Mouse (Mus musculus) G1E (cell line): ENCODE measurements around the gene Gns. TPM values are rescaled to one million over a fixed set of nuclear protein-coding genes. Genes with fewer than 3 reads are reported as not detected.

ENCODE experiments used
- ATAC-seq: 2 replicates; pipeline ENCODE4 v1.8.0; 2016; ENCODE audit warnings: mild to moderate bottlenecking; ENCODE audit not compliant: insufficient number of reproducible peaks, poor library complexity, low FRiP score, severe bottlenecking; ENCODE audit errors: extremely low read depth
- DNase-seq: peaks from one replicate; pipeline ENCODE4 v3.0.0; 2012; ENCODE audit warnings: low spot score
- H3K27me3 ChIP-seq: 2 replicates; pipeline ENCODE4 v1.6.1; 2012; ENCODE audit warnings: mild to moderate bottlenecking, low read length, inconsistent platforms; ENCODE audit not compliant: insufficient read depth
- H3K36me3 ChIP-seq: replicated peaks from 2 replicates; pipeline ENCODE3; 2012; ENCODE audit warnings: mild to moderate bottlenecking, inconsistent platforms
- H3K4me1 ChIP-seq: 2 replicates; pipeline ENCODE4 v1.6.1; 2012; ENCODE audit warnings: low read depth, low read length, inconsistent platforms, mixed read lengths; ENCODE audit not compliant: insufficient read depth
- H3K4me3 ChIP-seq: 2 replicates; pipeline ENCODE4 v1.5.1; 2012; ENCODE audit warnings: low read depth, mild to moderate bottlenecking, inconsistent platforms, low read length, moderate library complexity, mixed read lengths
- H3K9me3 ChIP-seq: replicated peaks from 2 replicates; pipeline ENCODE4 v1.6.1; 2012; ENCODE audit warnings: inconsistent platforms
- CTCF ChIP-seq: IDR thresholded peaks from 2 replicates; pipeline ENCODE4 v1.5.1; 2012; ENCODE audit warnings: low read depth, low read length, inconsistent platforms, mixed read lengths
- GATA1 ChIP-seq: IDR thresholded peaks from 2 replicates; pipeline ENCODE4 v1.6.1; 2012; ENCODE audit warnings: borderline replicate concordance, low read length, inconsistent platforms, mixed read lengths
- GATA2 ChIP-seq: IDR thresholded peaks from 2 replicates; pipeline ENCODE4 v1.6.1; 2012; ENCODE audit warnings: low read depth, low read length, inconsistent platforms, borderline replicate concordance
- POLR2AphosphoS5 ChIP-seq: IDR thresholded peaks from 2 replicates; pipeline ENCODE4 v1.6.1; 2012; ENCODE audit warnings: low read depth, low read length, inconsistent platforms; ENCODE audit not compliant: insufficient replicate concordance
- TAL1 ChIP-seq: conservative IDR thresholded peaks from 2 replicates; pipeline ENCODE4 v1.6.1; 2012; ENCODE audit warnings: low read depth, low read length, inconsistent platforms, mixed read lengths
- polyA plus RNA-seq: library from polyadenylated mRNA; stranded (reverse); fragments of >175 nt; gene quantifications from 2 replicates; pipeline ENCODE4 v1.2.3, GENCODE M21; 2012
- total RNA-seq, 2 experiments: library from RNA; stranded (forward) in 1 of 2; stranded (reverse) in 1 of 2; fragments of 200-1000 nt in 1 of 2; fragments of >200 nt in 1 of 2; fragmentation: Nextera tagmentation in 1 of 2; gene quantifications; 2 replicates each; pipeline ENCODE4 v1.2.3; 2014 to 2017

Gene Gns
- total and polyA plus RNA-seq, 3 experiments = 33.4 to 138 (median 134) TPM

- Histone ChIP-seq H3K36me3 (no peaks in the 10 kb centered on the region), H3K9me3 (no peaks in the 10 kb centered on the region), H3K27me3 (no peaks in the 10 kb centered on the region), H3K4me3 (no peak overlapping the region), H3K4me1 (no peaks in the 10 kb centered on the region)
- ATAC-seq (no peak), DNase-seq (no peak)
- TF ChIP-seq TAL1 (no peak), CTCF (no peak), GATA2 (no peak), GATA1 (no peak)
Observed at GRCm38 (mm10) chr10:121425506-121426025, 60.7 kb downstream of the Gns start.

- H3K4me3 ChIP-seq = no peak overlapping the region
- H3K4me1 ChIP-seq = no peaks in the 10 kb centered on the region
Observed at GRCm38 (mm10) chr10:121426458-121427070, 61.7 kb downstream of the Gns start.

GRCm38 (mm10) chr10:121427136-121427535, 62.2 kb downstream of the Gns start:
- no peak for ATAC-seq

More at GRCm38 (mm10) chr10:121426458-121427070, 61.7 kb downstream of the Gns start:
- no peak for TF ChIP-seq GATA2
- TF ChIP-seq CTCF = no peak
- TF ChIP-seq GATA1 = no peak
- TF ChIP-seq POLR2AphosphoS5 = no peak
- TF ChIP-seq TAL1 = no peak
- peaks cover 4% of the 10 kb centered on the region; the same call in 1 of the 2 replicates for H3K27me3 ChIP-seq
- H3K36me3 ChIP-seq = no peaks in the 10 kb centered on the region
- no peaks in the 10 kb centered on the region for H3K9me3 ChIP-seq
- DNase-seq = no peak
- ATAC-seq = no peak

GRCm38 (mm10) chr10:121428011-121428711, 63.3 kb downstream of the Gns start:
- Histone ChIP-seq H3K9me3 (no peaks in the 10 kb centered on the region), H3K27me3 (peaks cover 11% of the 10 kb centered on the region; the same call in 1 of the 2 replicates), H3K4me1 (peaks cover 2% of the 10 kb centered on the region), H3K36me3 (no peaks in the 10 kb centered on the region), H3K4me3 (no peak overlapping the region)
- DNase-seq = no peak
- TF ChIP-seq POLR2AphosphoS5 (no peak), CTCF (no peak)
- ATAC-seq = no peak

More at GRCm38 (mm10) chr10:121427136-121427535, 62.2 kb downstream of the Gns start:
- no peak overlapping the region for H3K4me3 ChIP-seq
- no peaks in the 10 kb centered on the region for H3K9me3 ChIP-seq
- H3K36me3 ChIP-seq = no peaks in the 10 kb centered on the region
- H3K27me3 ChIP-seq = peaks cover 5% of the 10 kb centered on the region; the same call in 1 of the 2 replicates
- peaks cover under 1% of the 10 kb centered on the region; the same call in 1 of the 2 replicates for H3K4me1 ChIP-seq
- DNase-seq = no peak
- no peak for TF ChIP-seq POLR2AphosphoS5
- peak; percentile 58 for TF ChIP-seq CTCF
- no peak for TF ChIP-seq TAL1

GRCm38 (mm10) chr10:121429089-121429488, 64.2 kb downstream of the Gns start:
- DNase-seq = no peak
- Histone ChIP-seq H3K27me3 (peaks cover 12% of the 10 kb centered on the region; the same call in 1 of the 2 replicates), H3K36me3 (no peaks in the 10 kb centered on the region), H3K4me1 (peaks cover 2% of the 10 kb centered on the region), H3K4me3 (no peak overlapping the region), H3K9me3 (no peaks in the 10 kb centered on the region)
- TF ChIP-seq GATA2 (no peak), POLR2AphosphoS5 (no peak), GATA1 (no peak), CTCF (no peak), TAL1 (no peak)
- ATAC-seq = no peak

GRCm38 (mm10) chr10:121429581-121429980, 64.7 kb downstream of the Gns start:
- Histone ChIP-seq H3K4me3 (no peak overlapping the region), H3K36me3 (no peaks in the 10 kb centered on the region), H3K27me3 (peaks cover 12% of the 10 kb centered on the region; the same call in 1 of the 2 replicates), H3K4me1 (peaks cover 2% of the 10 kb centered on the region), H3K9me3 (no peaks in the 10 kb centered on the region)
- TF ChIP-seq TAL1 (no peak), CTCF (no peak), POLR2AphosphoS5 (no peak)
- DNase-seq (no peak), ATAC-seq (no peak)
